Mouse (Mus musculus): ENCODE results near the gene Ints14. TPM values are rescaled to one million over a fixed set of nuclear protein-coding genes. Genes with fewer than 3 reads are reported as not detected.
A peak's percentile ranks its signal among the peaks of the same experiment; 100 is the strongest.
"Not testable (repeated sequence)": the region's sequence is repeated elsewhere in the genome, so short reads cannot be mapped to it uniquely, and the experiment has no call there.

The Ints14 gene
- total RNA-seq, 1 experiment from 2014 or later: 17.2 TPM

GRCm38 (mm10) chr9:64947483-64948095, 13.1 kb upstream of the Ints14 start:
- no peak for ATAC-seq (replicated peaks; ENCODE audit: insufficient number of reproducible peaks, low FRiP score, low TSS enrichment, poor library complexity, severe bottlenecking)

- ATAC-seq (replicated peaks; ENCODE audit: insufficient number of reproducible peaks, low FRiP score, low TSS enrichment, poor library complexity, severe bottlenecking): no peak
Measured at GRCm38 (mm10) chr9:64951161-64951657, 9.5 kb upstream of the Ints14 start, which contains the start of gene Slc24a1. Slc24a1 (minus strand) TSS chr9:64951607.

GRCm38 (mm10) chr9:64952055-64952454, 8.7 kb upstream of the Ints14 start:
- ATAC-seq (replicated peaks; ENCODE audit: insufficient number of reproducible peaks, low FRiP score, low TSS enrichment, poor library complexity, severe bottlenecking): no peak

GRCm38 (mm10) chr9:64953190-64953589, 7.5 kb upstream of the Ints14 start:
- no peak for ATAC-seq (replicated peaks; ENCODE audit: insufficient number of reproducible peaks, low FRiP score, low TSS enrichment, poor library complexity, severe bottlenecking)

GRCm38 (mm10) chr9:64956337-64956736, 4.4 kb upstream of the Ints14 start:
- no peak for ATAC-seq (replicated peaks; ENCODE audit: insufficient number of reproducible peaks, low FRiP score, low TSS enrichment, poor library complexity, severe bottlenecking)

GRCm38 (mm10) chr9:64957276-64957675, 3.4 kb upstream of the Ints14 start:
- no peak for ATAC-seq (replicated peaks; ENCODE audit: insufficient number of reproducible peaks, low FRiP score, low TSS enrichment, poor library complexity, severe bottlenecking)

GRCm38 (mm10) chr9:64960978-64961320, 244 bp downstream of the Ints14 start:
- no peak for ATAC-seq (replicated peaks; ENCODE audit: insufficient number of reproducible peaks, low FRiP score, low TSS enrichment, poor library complexity, severe bottlenecking)

GRCm38 (mm10) chr9:64980548-64980947, 19.8 kb downstream of the Ints14 start:
- ATAC-seq (replicated peaks; ENCODE audit: insufficient number of reproducible peaks, low FRiP score, low TSS enrichment, poor library complexity, severe bottlenecking): no peak

GRCm38 (mm10) chr9:64981904-64982303, 21.2 kb downstream of the Ints14 start:
- no peak for ATAC-seq (replicated peaks; ENCODE audit: insufficient number of reproducible peaks, low FRiP score, low TSS enrichment, poor library complexity, severe bottlenecking)

GRCm38 (mm10) chr9:64985037-64985794, 24.5 kb downstream of the Ints14 start:
- no peak for ATAC-seq (replicated peaks; ENCODE audit: insufficient number of reproducible peaks, low FRiP score, low TSS enrichment, poor library complexity, severe bottlenecking)

- no peak for ATAC-seq (replicated peaks; ENCODE audit: insufficient number of reproducible peaks, low FRiP score, low TSS enrichment, poor library complexity, severe bottlenecking)
Measured at GRCm38 (mm10) chr9:64985807-64986206, 25.1 kb downstream of the Ints14 start.

GRCm38 (mm10) chr9:64987651-64988050, 26.9 kb downstream of the Ints14 start:
- ATAC-seq (replicated peaks; ENCODE audit: insufficient number of reproducible peaks, low FRiP score, low TSS enrichment, poor library complexity, severe bottlenecking): no peak

- ATAC-seq (replicated peaks; ENCODE audit: insufficient number of reproducible peaks, low FRiP score, low TSS enrichment, poor library complexity, severe bottlenecking): no peak
Measured at GRCm38 (mm10) chr9:64988443-64988842, 27.7 kb downstream of the Ints14 start.

GRCm38 (mm10) chr9:64990291-64990690, 29.6 kb downstream of the Ints14 start:
- no peak for ATAC-seq (replicated peaks; ENCODE audit: insufficient number of reproducible peaks, low FRiP score, low TSS enrichment, poor library complexity, severe bottlenecking)

GRCm38 (mm10) chr9:64995464-64995863, 34.8 kb downstream of the Ints14 start:
- not testable (repeated sequence) for ATAC-seq (replicated peaks; ENCODE audit: insufficient number of reproducible peaks, low FRiP score, low TSS enrichment, poor library complexity, severe bottlenecking)

GRCm38 (mm10) chr9:65001481-65001880, 40.8 kb downstream of the Ints14 start:
- no peak for ATAC-seq (replicated peaks; ENCODE audit: insufficient number of reproducible peaks, low FRiP score, low TSS enrichment, poor library complexity, severe bottlenecking)

- no peak for ATAC-seq (replicated peaks; ENCODE audit: insufficient number of reproducible peaks, low FRiP score, low TSS enrichment, poor library complexity, severe bottlenecking)
Measured at GRCm38 (mm10) chr9:65005737-65006136, 45.0 kb downstream of the Ints14 start.

- ATAC-seq (replicated peaks; ENCODE audit: insufficient number of reproducible peaks, low FRiP score, low TSS enrichment, poor library complexity, severe bottlenecking): peak; percentile 31; the same call in 1 of the 2 replicates
Measured at GRCm38 (mm10) chr9:65010632-65011031, 49.9 kb downstream of the Ints14 start.

GRCm38 (mm10) chr9:65011304-65011703, 50.6 kb downstream of the Ints14 start:
- no peak for ATAC-seq (replicated peaks; ENCODE audit: insufficient number of reproducible peaks, low FRiP score, low TSS enrichment, poor library complexity, severe bottlenecking)

Measured in monocyte, adult 5-6 weeks (primary cell).